Mouse (Mus musculus) liver, embryonic 15.5 days (tissue): ENCODE measurements around the gene 5430419D17Rik. TPM values are rescaled to one million over a fixed set of nuclear protein-coding genes. Genes with fewer than 3 reads are reported as not detected.

Experiments used
- ATAC-seq: fragments of 200-750 bp; cut with Nextera tagmentation; 2 replicates; pipeline ENCODE4 v1.8.0; 2017; ENCODE audit warnings: moderate number of reproducible peaks, mild to moderate bottlenecking, moderate library complexity; ENCODE audit not compliant: insufficient read depth
- H3K27ac ChIP-seq: fragments of 300-500 bp; sonication (generic); replicated peaks from 2 replicates; pipeline ENCODE4 v1.5.1; 2015; ENCODE audit warnings: mild to moderate bottlenecking, inconsistent platforms
- H3K27me3 ChIP-seq: fragments of 300-500 bp; sonication (generic); 2 replicates; pipeline ENCODE4 v1.6.1; 2015; ENCODE audit warnings: mild to moderate bottlenecking, inconsistent platforms
- H3K36me3 ChIP-seq: fragments of 300-500 bp; sonication (generic); replicated peaks from 2 replicates; pipeline ENCODE4 v1.6.1; 2015; ENCODE audit warnings: moderate library complexity, mild to moderate bottlenecking, inconsistent platforms
- H3K4me1 ChIP-seq: fragments of 300-500 bp; sonication (generic); replicated peaks from 2 replicates; pipeline ENCODE4 v1.6.1; 2015; ENCODE audit warnings: inconsistent platforms
- H3K4me2 ChIP-seq: fragments of 300-500 bp; sonication (generic); 2 replicates; pipeline ENCODE4 v1.6.1; 2015; ENCODE audit warnings: moderate library complexity, mild to moderate bottlenecking, inconsistent platforms
- H3K4me3 ChIP-seq: fragments of 300-500 bp; sonication (generic); replicated peaks from 2 replicates; pipeline ENCODE4 v1.5.1; 2015; ENCODE audit warnings: mild to moderate bottlenecking, inconsistent platforms
- H3K9ac ChIP-seq: fragments of 300-500 bp; sonication (generic); 2 replicates; pipeline ENCODE4 v1.6.1; 2015; ENCODE audit warnings: moderate library complexity, mild to moderate bottlenecking, inconsistent platforms
- H3K9me3 ChIP-seq: fragments of 300-500 bp; sonication (generic); replicated peaks from 2 replicates; pipeline ENCODE4 v1.6.1; 2016; ENCODE audit warnings: inconsistent platforms
- WGBS: fragments of 180-500 bp; shearing (Covaris S2); methylation state at CpG from one replicate; pipeline ENCODE4 v1.1.7; 2015; ENCODE audit warnings: mixed read lengths; ENCODE audit not compliant: insufficient replicate concordance; 5-methylcytosine and 5-hydroxymethylcytosine counted together
- polyA plus RNA-seq: library from polyadenylated mRNA; unstranded; fragments of >200 nt; fragmentation: Nextera tagmentation; extraction: Ambion mirVana; gene quantifications from 2 replicates; pipeline ENCODE4 v1.2.1, GENCODE M21; 2015

The 5430419D17Rik gene
- polyA plus RNA-seq, 1 experiment from 2014 or later = not detected

- H3K9ac ChIP-seq = no peak overlapping the region
- no peaks in the 10 kb centered on the region for H3K9me3 ChIP-seq
- no peak overlapping the region for H3K27ac ChIP-seq
- H3K36me3 ChIP-seq = no peaks in the 10 kb centered on the region
- no peaks in the 10 kb centered on the region for H3K27me3 ChIP-seq
- no peak overlapping the region for H3K4me2 ChIP-seq
- H3K4me3 ChIP-seq = no peak overlapping the region
- no peaks in the 10 kb centered on the region for H3K4me1 ChIP-seq
- no peak for ATAC-seq
- 81% methylated on average over 14 of the region's 14 CpGs for WGBS
Measured at GRCm38 (mm10) chr7:131187996-131188395, 13.8 kb downstream of the 5430419D17Rik start.

GRCm38 (mm10) chr7:131223086-131223485 is 48.9 kb downstream of the 5430419D17Rik start:
- H3K4me1 ChIP-seq = no peaks in the 10 kb centered on the region

GRCm38 (mm10) chr7:131236091-131236490 is 61.9 kb downstream of the 5430419D17Rik start:
- Histone ChIP-seq H3K4me1 (no peaks in the 10 kb centered on the region), H3K36me3 (no peaks in the 10 kb centered on the region), H3K27ac (no peak overlapping the region), H3K27me3 (no peaks in the 10 kb centered on the region), H3K4me2 (no peak overlapping the region), H3K4me3 (no peak overlapping the region), H3K9ac (no peak overlapping the region), H3K9me3 (no peaks in the 10 kb centered on the region)
- ATAC-seq = no peak

More at GRCm38 (mm10) chr7:131223086-131223485, 48.9 kb downstream of the 5430419D17Rik start:
- Histone ChIP-seq H3K27me3 (no peaks in the 10 kb centered on the region), H3K27ac (no peak overlapping the region), H3K4me3 (no peak overlapping the region), H3K9ac (no peak overlapping the region), H3K4me2 (no peak overlapping the region), H3K36me3 (no peaks in the 10 kb centered on the region), H3K9me3 (no peaks in the 10 kb centered on the region)
- 53% methylated on average over 5 of the region's 5 CpGs for WGBS
- ATAC-seq = no peak

- no peaks in the 10 kb centered on the region for H3K4me1 ChIP-seq
- H3K4me3 ChIP-seq = no peak overlapping the region
- no peaks in the 10 kb centered on the region for H3K36me3 ChIP-seq
- H3K4me2 ChIP-seq = no peak overlapping the region
- H3K27me3 ChIP-seq = no peaks in the 10 kb centered on the region
- no peaks in the 10 kb centered on the region for H3K9me3 ChIP-seq
- no peak overlapping the region for H3K27ac ChIP-seq
- H3K9ac ChIP-seq = no peak overlapping the region
- WGBS = 17% methylated on average over 1 of the region's 1 CpGs
- ATAC-seq = no peak
Measured at GRCm38 (mm10) chr7:131244993-131245392, 70.8 kb downstream of the 5430419D17Rik start.

- 72% methylated on average over 5 of the region's 5 CpGs for WGBS
- H3K4me3 ChIP-seq = no peak overlapping the region
- H3K4me1 ChIP-seq = no peaks in the 10 kb centered on the region
- no peaks in the 10 kb centered on the region for H3K9me3 ChIP-seq
- H3K27me3 ChIP-seq = no peaks in the 10 kb centered on the region
- no peaks in the 10 kb centered on the region for H3K36me3 ChIP-seq
- H3K4me2 ChIP-seq = no peak overlapping the region
- ATAC-seq = peak; percentile 22; the same call in 1 of the 2 replicates
- H3K9ac ChIP-seq = no peak overlapping the region
- H3K27ac ChIP-seq = no peak overlapping the region
Measured at GRCm38 (mm10) chr7:131256841-131257240, 82.6 kb downstream of the 5430419D17Rik start.

GRCm38 (mm10) chr7:131257309-131257708 is 83.1 kb downstream of the 5430419D17Rik start:
- Histone ChIP-seq H3K9me3 (no peaks in the 10 kb centered on the region), H3K27me3 (no peaks in the 10 kb centered on the region), H3K4me3 (no peak overlapping the region), H3K36me3 (no peaks in the 10 kb centered on the region), H3K9ac (no peak overlapping the region), H3K4me2 (no peak overlapping the region), H3K27ac (no peak overlapping the region), H3K4me1 (no peaks in the 10 kb centered on the region)
- 36% methylated on average over 1 of the region's 1 CpGs for WGBS
- no peak for ATAC-seq

- H3K27ac ChIP-seq = no peak overlapping the region
- no peak overlapping the region for H3K4me3 ChIP-seq
- no peaks in the 10 kb centered on the region for H3K9me3 ChIP-seq
- no peak overlapping the region for H3K9ac ChIP-seq
- no peaks in the 10 kb centered on the region for H3K27me3 ChIP-seq
- H3K36me3 ChIP-seq = no peaks in the 10 kb centered on the region
- 48% methylated on average over 6 of the region's 6 CpGs for WGBS
- ATAC-seq = no peak
- no peaks in the 10 kb centered on the region for H3K4me1 ChIP-seq
- no peak overlapping the region for H3K4me2 ChIP-seq
Measured at GRCm38 (mm10) chr7:131260946-131261345, 86.7 kb downstream of the 5430419D17Rik start.

- H3K9me3 ChIP-seq = no peaks in the 10 kb centered on the region
- 57% methylated on average over 4 of the region's 4 CpGs for WGBS
Measured at GRCm38 (mm10) chr7:131264251-131264650, 90.0 kb downstream of the 5430419D17Rik start.

GRCm38 (mm10) chr7:131265851-131266250 is 91.6 kb downstream of the 5430419D17Rik start:
- no peaks in the 10 kb centered on the region for H3K4me1 ChIP-seq
- no peaks in the 10 kb centered on the region for H3K36me3 ChIP-seq
- H3K4me2 ChIP-seq = no peak overlapping the region
- no peak overlapping the region for H3K9ac ChIP-seq
- no peak overlapping the region for H3K4me3 ChIP-seq
- ATAC-seq = no peak
- no peaks in the 10 kb centered on the region for H3K9me3 ChIP-seq
- no peaks in the 10 kb centered on the region for H3K27me3 ChIP-seq
- H3K27ac ChIP-seq = no peak overlapping the region
- WGBS = 51% methylated on average over 4 of the region's 4 CpGs

More at GRCm38 (mm10) chr7:131264251-131264650, 90.0 kb downstream of the 5430419D17Rik start:
- H3K36me3 ChIP-seq = no peaks in the 10 kb centered on the region
- no peaks in the 10 kb centered on the region for H3K27me3 ChIP-seq
- H3K4me2 ChIP-seq = no peak overlapping the region
- no peak overlapping the region for H3K4me3 ChIP-seq
- H3K4me1 ChIP-seq = no peaks in the 10 kb centered on the region
- ATAC-seq = no peak
- H3K9ac ChIP-seq = no peak overlapping the region
- no peak overlapping the region for H3K27ac ChIP-seq

GRCm38 (mm10) chr7:131297151-131297550 is 122.9 kb downstream of the 5430419D17Rik start:
- Histone ChIP-seq H3K27ac (no peak overlapping the region), H3K4me2 (no peak overlapping the region), H3K9ac (no peak overlapping the region), H3K9me3 (no peaks in the 10 kb centered on the region), H3K36me3 (no peaks in the 10 kb centered on the region), H3K4me1 (no peaks in the 10 kb centered on the region), H3K27me3 (no peaks in the 10 kb centered on the region), H3K4me3 (no peak overlapping the region)
- WGBS = 62% methylated on average over 8 of the region's 8 CpGs
- ATAC-seq = no peak

GRCm38 (mm10) chr7:131303340-131303739 is 129.1 kb downstream of the 5430419D17Rik start:
- no peaks in the 10 kb centered on the region for H3K4me1 ChIP-seq
- no peak overlapping the region for H3K9ac ChIP-seq
- H3K27ac ChIP-seq = no peak overlapping the region
- no peak overlapping the region for H3K4me3 ChIP-seq
- 58% methylated on average over 8 of the region's 8 CpGs for WGBS
- no peaks in the 10 kb centered on the region for H3K27me3 ChIP-seq
- no peaks in the 10 kb centered on the region for H3K36me3 ChIP-seq
- ATAC-seq = no peak
- H3K9me3 ChIP-seq = no peaks in the 10 kb centered on the region
- no peak overlapping the region for H3K4me2 ChIP-seq

GRCm38 (mm10) chr7:131306733-131307132 is 132.5 kb downstream of the 5430419D17Rik start:
- no peaks in the 10 kb centered on the region for H3K27me3 ChIP-seq
- WGBS = 51% methylated on average over 5 of the region's 5 CpGs
- no peaks in the 10 kb centered on the region for H3K9me3 ChIP-seq
- no peaks in the 10 kb centered on the region for H3K4me1 ChIP-seq
- no peak overlapping the region for H3K4me3 ChIP-seq
- no peak overlapping the region for H3K27ac ChIP-seq
- no peak for ATAC-seq
- H3K9ac ChIP-seq = no peak overlapping the region
- no peaks in the 10 kb centered on the region for H3K36me3 ChIP-seq
- no peak overlapping the region for H3K4me2 ChIP-seq
